Mouse (Mus musculus) adipocyte (in vitro differentiated cells): ENCODE data around the gene Gls.
A peak's percentile ranks its signal among the peaks of the same experiment; 100 is the strongest.

Experiments
- DNase-seq: peaks from one replicate; pipeline ENCODE4 v3.0.0-alpha.2; 2016; ENCODE audit warnings: low spot score

Gls gene

GRCm38 (mm10) chr1:52242270-52242669, 9.2 kb upstream of the Gls start:
- no peak for DNase-seq

- no peak for DNase-seq
Measured at GRCm38 (mm10) chr1:52232766-52233140, 279 bp downstream of the Gls start.

GRCm38 (mm10) chr1:52231939-52232765, 880 bp downstream of the Gls start:
- peak; percentile 39 for DNase-seq

GRCm38 (mm10) chr1:52230404-52230803, 2.6 kb downstream of the Gls start:
- DNase-seq = no peak

GRCm38 (mm10) chr1:52228178-52228577, 4.9 kb downstream of the Gls start:
- DNase-seq = no peak

GRCm38 (mm10) chr1:52226416-52226815, 6.6 kb downstream of the Gls start:
- no peak for DNase-seq

- no peak for DNase-seq
Measured at GRCm38 (mm10) chr1:52216766-52217165, 16.3 kb downstream of the Gls start.

- DNase-seq = no peak
Measured at GRCm38 (mm10) chr1:52182992-52183391, 50.0 kb downstream of the Gls start.

- DNase-seq = no peak
Measured at GRCm38 (mm10) chr1:52181994-52182393, 51.0 kb downstream of the Gls start.

GRCm38 (mm10) chr1:52179939-52180568, 53.0 kb downstream of the Gls start:
- DNase-seq = no peak

- no peak for DNase-seq
Measured at GRCm38 (mm10) chr1:52176999-52177398, 56.0 kb downstream of the Gls start.

- DNase-seq = no peak
Measured at GRCm38 (mm10) chr1:52175983-52176382, 57.0 kb downstream of the Gls start.

- no peak for DNase-seq
Measured at GRCm38 (mm10) chr1:52175321-52175720, 57.7 kb downstream of the Gls start.

GRCm38 (mm10) chr1:52171271-52171670, 61.8 kb downstream of the Gls start:
- DNase-seq = no peak

GRCm38 (mm10) chr1:52170747-52171146, 62.3 kb downstream of the Gls start:
- no peak for DNase-seq

- DNase-seq = peak; percentile 51
Measured at GRCm38 (mm10) chr1:52170057-52170456, 63.0 kb downstream of the Gls start.

- no peak for DNase-seq
Measured at GRCm38 (mm10) chr1:52166652-52167220, 66.3 kb downstream of the Gls start.

- DNase-seq = no peak
Measured at GRCm38 (mm10) chr1:52163707-52164457, 69.2 kb downstream of the Gls start.

- no peak for DNase-seq
Measured at GRCm38 (mm10) chr1:52161151-52161550, 71.9 kb downstream of the Gls start.

GRCm38 (mm10) chr1:52158490-52159381, 74.3 kb downstream of the Gls start:
- DNase-seq = peak; percentile 27

GRCm38 (mm10) chr1:52158040-52158439, 75.0 kb downstream of the Gls start:
- no peak for DNase-seq
